Mouse (Mus musculus) heart, adult 2 months (tissue): Measurements from ENCODE around the gene Zfand4.

Experiments
- CTCF ChIP-seq: fragments of 200-600 bp; IDR thresholded peaks from 2 replicates; pipeline ENCODE4 v1.8.1; 2022; ENCODE audit warnings: antibody characterized with exemption, mild to moderate bottlenecking, moderate library complexity
- EP300 ChIP-seq: fragments of 200-500 bp; IDR thresholded peaks from 2 replicates; pipeline ENCODE4 v1.6.1; 2011; ENCODE audit warnings: low read depth, low read length, control low read depth; ENCODE audit not compliant: insufficient read depth
- POLR2A ChIP-seq: fragments of 200-500 bp; IDR thresholded peaks from 2 replicates; pipeline ENCODE4 v1.6.1; 2011; ENCODE audit warnings: mild to moderate bottlenecking, low read depth, low read length, control low read depth; ENCODE audit not compliant: insufficient read depth

DNA sequence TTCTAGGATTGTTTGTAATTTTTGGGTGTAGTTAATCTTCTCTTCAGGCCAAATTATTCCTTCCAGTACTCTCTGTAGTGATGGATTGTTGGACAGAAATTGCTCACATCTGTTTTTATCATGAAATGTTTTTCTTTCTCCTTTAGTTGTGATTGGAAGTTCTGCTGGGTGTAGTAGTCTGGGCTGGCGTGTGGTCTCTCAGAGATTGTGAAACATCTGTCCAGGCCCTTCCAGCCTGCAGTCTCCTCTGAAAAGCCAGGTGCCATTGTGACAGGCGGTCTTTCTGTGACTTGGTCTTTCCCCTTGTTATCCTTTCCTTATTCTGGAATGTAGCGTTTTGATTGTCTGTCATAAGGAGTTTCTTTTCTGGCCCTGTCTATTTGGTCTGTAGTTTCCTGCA, 55.2 kb downstream of the Zfand4 start:
- TF ChIP-seq POLR2A (no peak), EP300 (no peak), CTCF (no peak)
